Mouse (Mus musculus): ENCODE data around the gene Tet3. TPM values are rescaled to one million over a fixed set of nuclear protein-coding genes. Genes with fewer than 3 reads are reported as not detected.

The Tet3 gene
- polyA plus RNA-seq (2012; rRNA removed) = 17.1 and 19.3 TPM in 2 replicates

GRCm38 (mm10) chr6:83459034-83459644, at the start of gene Tet3:
Gene Tet3, minus strand, starts transcription at chr6:83459084.

GRCm38 (mm10) chr6:83506258-83507167, 47.6 kb upstream of the Tet3 start, which contains the start of gene Dguok:
Gene Dguok, minus strand, starts transcription at chr6:83506969.

GRCm38 (mm10) chr6:83348873-83349272, 110.0 kb downstream of the Tet3 start, which contains the start of gene Bola3:
Gene Bola3, plus strand, starts transcription at chr6:83349147.

DNA sequence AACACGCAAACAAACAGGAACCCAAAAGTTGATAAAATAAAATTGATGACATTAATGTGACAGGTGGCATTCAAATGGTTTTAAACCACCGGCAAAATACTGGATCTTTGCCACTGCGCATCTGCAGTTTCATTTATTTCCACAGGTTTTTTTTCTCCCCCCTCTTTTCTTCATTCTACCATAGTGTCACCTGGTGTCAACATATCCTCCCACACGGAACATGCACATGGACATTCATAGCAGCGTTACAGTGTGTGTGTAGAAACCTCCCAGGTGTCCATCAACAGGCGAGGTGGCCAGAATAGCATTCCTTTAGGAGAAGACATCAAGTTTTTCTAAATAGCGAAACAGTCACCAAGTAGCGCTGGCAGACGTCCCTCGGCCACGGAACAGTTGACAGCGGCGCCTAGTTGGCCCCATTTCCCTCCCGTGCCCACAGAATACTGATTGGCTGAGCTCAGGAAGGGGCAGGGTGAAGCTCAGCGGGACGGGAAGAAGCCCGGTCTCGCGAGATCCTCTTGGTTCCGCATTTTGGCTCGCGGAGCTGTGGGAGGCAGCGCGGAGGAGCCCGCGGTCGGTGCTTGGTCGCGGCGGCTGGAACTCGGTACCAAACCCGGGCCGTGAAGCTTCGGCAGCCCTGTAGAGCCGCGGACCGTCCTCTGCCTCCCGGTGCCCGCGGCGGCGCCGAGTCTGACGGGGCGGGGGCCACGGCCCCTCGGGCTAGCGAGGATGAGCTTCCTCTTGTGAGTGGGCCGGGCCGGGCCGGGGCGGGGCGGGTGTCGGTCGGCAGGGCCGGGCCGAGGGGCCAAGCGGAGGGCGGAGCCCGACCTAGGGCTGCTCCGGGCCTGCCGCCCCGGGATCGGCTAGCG, 133.1 kb downstream of the Tet3 start, which contains the start of the genes Mthfd2 and Mob1a:
Mthfd2 (minus strand) TSS at position 384 of the 869 bp plus-strand sequence.
Mob1a (plus strand) TSS at position 492 of the 869 bp plus-strand sequence.

Other genes with a start within 250 kb of the Tet3 start
- 0.41 and 1.3 TPM in 2 replicates for gene Slc4a5, start 239.3 kb downstream of the Tet3 start, polyA plus RNA-seq (2012; rRNA removed)
- 17.9 and 20.7 TPM in 2 replicates for gene Mthfd2, start 133.2 kb downstream of the Tet3 start, polyA plus RNA-seq (2012; rRNA removed)
- 21.3 and 21.8 TPM in 2 replicates for gene Mob1a, start 133.1 kb downstream of the Tet3 start, polyA plus RNA-seq (2012; rRNA removed)
- 20.9 and 27.3 TPM in 2 replicates for gene Bola3, start 109.9 kb downstream of the Tet3 start, polyA plus RNA-seq (2012; rRNA removed)
- gene Dguok, start 47.9 kb upstream of the Tet3 start, polyA plus RNA-seq (2012; rRNA removed) = 79.5 and 87.3 TPM in 2 replicates
- gene Actg2, start 77.2 kb upstream of the Tet3 start, polyA plus RNA-seq (2012; rRNA removed) = 2.1 and 4.7 TPM in 2 replicates
- 45.8 and 47.2 TPM in 2 replicates for gene Stambp, start 113.6 kb upstream of the Tet3 start, polyA plus RNA-seq (2012; rRNA removed)
- gene Clec4f, start 197.1 kb upstream of the Tet3 start, polyA plus RNA-seq (2012; rRNA removed) = not detected in 2 replicates
- 0.03 and 0.05 TPM in 2 replicates for gene Cd207, start 218.8 kb upstream of the Tet3 start, polyA plus RNA-seq (2012; rRNA removed)

Data from central nervous system, embryonic 18 days (tissue).